Mouse (Mus musculus): Measurements from ENCODE around the gene Mst1. TPM values are rescaled to one million over a fixed set of nuclear protein-coding genes. Genes with fewer than 3 reads are reported as not detected.

The Mst1 gene
- polyA plus RNA-seq, 1 experiment from 2014 or later = 0.37 TPM

- Histone ChIP-seq H3K4me2 (ENCODE audit: low read depth, severe bottlenecking) (no peak overlapping the region), H3K4me1 (ENCODE audit: control insufficient read depth, insufficient read depth, low read length) (no peaks in the 10 kb centered on the region), H3K27me3 (ENCODE audit: control insufficient read depth, insufficient read depth, low read length) (no peaks in the 10 kb centered on the region), H3K9me3 (ENCODE audit: control insufficient read depth, low read length) (no peaks in the 10 kb centered on the region), H3K4me3 (ENCODE audit: low read depth, low read length) (no peak overlapping the region), H3K27ac (replicated peaks; ENCODE audit: low read depth, low read length) (no peak overlapping the region), H3K9ac (ENCODE audit: low read length) (no peak overlapping the region), H3K36me3 (ENCODE audit: control insufficient read depth, insufficient read depth, low read length) (peaks cover 14% of the 10 kb centered on the region)
- peak; percentile 63 for DNase-seq (ENCODE audit: low spot score)
- no peak for ATAC-seq (ENCODE audit: insufficient number of reproducible peaks, low FRiP score, low TSS enrichment, low read depth)
- 50% methylated on average over 5 of the region's 5 CpGs for WGBS
These were observed 14.7 kb upstream of the Mst1 start for GRCm38 (mm10) chr9:108065491-108066011.

GRCm38 (mm10) chr9:108067199-108067598, 13.0 kb upstream of the Mst1 start:
- no peak overlapping the region for H3K27ac ChIP-seq (replicated peaks; ENCODE audit: low read depth, low read length)
- no peaks in the 10 kb centered on the region for H3K9me3 ChIP-seq (ENCODE audit: control insufficient read depth, low read length)
- no peaks in the 10 kb centered on the region for H3K27me3 ChIP-seq (ENCODE audit: control insufficient read depth, insufficient read depth, low read length)
- no peaks in the 10 kb centered on the region for H3K4me1 ChIP-seq (ENCODE audit: control insufficient read depth, insufficient read depth, low read length)
- H3K36me3 ChIP-seq (ENCODE audit: control insufficient read depth, insufficient read depth, low read length) = peaks cover 16% of the 10 kb centered on the region
- no peak overlapping the region for H3K4me2 ChIP-seq (ENCODE audit: low read depth, severe bottlenecking)
- no peak overlapping the region for H3K4me3 ChIP-seq (ENCODE audit: low read depth, low read length)
- no peak for ATAC-seq (ENCODE audit: insufficient number of reproducible peaks, low FRiP score, low TSS enrichment, low read depth)
- no peak overlapping the region for H3K9ac ChIP-seq (ENCODE audit: low read length)
- DNase-seq (ENCODE audit: low spot score) = no peak
- WGBS = 73% methylated on average over 7 of the region's 7 CpGs

GRCm38 (mm10) chr9:108067900-108068299, 12.3 kb upstream of the Mst1 start:
- H3K9me3 ChIP-seq (ENCODE audit: control insufficient read depth, low read length) = no peaks in the 10 kb centered on the region
- ATAC-seq (ENCODE audit: insufficient number of reproducible peaks, low FRiP score, low TSS enrichment, low read depth) = peak; percentile 45; the same call in 1 of the 2 replicates
- H3K4me1 ChIP-seq (ENCODE audit: control insufficient read depth, insufficient read depth, low read length) = no peaks in the 10 kb centered on the region
- H3K9ac ChIP-seq (ENCODE audit: low read length) = no peak overlapping the region
- no peak overlapping the region for H3K4me3 ChIP-seq (ENCODE audit: low read depth, low read length)
- H3K36me3 ChIP-seq (ENCODE audit: control insufficient read depth, insufficient read depth, low read length) = peaks cover 13% of the 10 kb centered on the region
- no peak overlapping the region for H3K27ac ChIP-seq (replicated peaks; ENCODE audit: low read depth, low read length)
- DNase-seq (ENCODE audit: low spot score) = peak; percentile 94
- H3K4me2 ChIP-seq (ENCODE audit: low read depth, severe bottlenecking) = no peak overlapping the region
- 16% methylated on average over 8 of the region's 8 CpGs for WGBS
- no peaks in the 10 kb centered on the region for H3K27me3 ChIP-seq (ENCODE audit: control insufficient read depth, insufficient read depth, low read length)

- WGBS = 95% methylated on average over 9 of the region's 9 CpGs
- Histone ChIP-seq H3K4me3 (ENCODE audit: low read depth, low read length) (no peak overlapping the region), H3K27me3 (ENCODE audit: control insufficient read depth, insufficient read depth, low read length) (no peaks in the 10 kb centered on the region), H3K27ac (replicated peaks; ENCODE audit: low read depth, low read length) (no peak overlapping the region), H3K36me3 (ENCODE audit: control insufficient read depth, insufficient read depth, low read length) (peaks cover 12% of the 10 kb centered on the region), H3K9ac (ENCODE audit: low read length) (no peak overlapping the region), H3K4me2 (ENCODE audit: low read depth, severe bottlenecking) (no peak overlapping the region), H3K9me3 (ENCODE audit: control insufficient read depth, low read length) (no peaks in the 10 kb centered on the region), H3K4me1 (ENCODE audit: control insufficient read depth, insufficient read depth, low read length) (no peaks in the 10 kb centered on the region)
- no peak for DNase-seq (ENCODE audit: low spot score)
- ATAC-seq (ENCODE audit: insufficient number of reproducible peaks, low FRiP score, low TSS enrichment, low read depth) = no peak
These were observed 11.2 kb upstream of the Mst1 start for GRCm38 (mm10) chr9:108069007-108069406.

GRCm38 (mm10) chr9:108069529-108069928, 10.7 kb upstream of the Mst1 start:
- Histone ChIP-seq H3K4me1 (ENCODE audit: control insufficient read depth, insufficient read depth, low read length) (no peaks in the 10 kb centered on the region), H3K36me3 (ENCODE audit: control insufficient read depth, insufficient read depth, low read length) (peaks cover 12% of the 10 kb centered on the region), H3K9me3 (ENCODE audit: control insufficient read depth, low read length) (no peaks in the 10 kb centered on the region), H3K4me3 (ENCODE audit: low read depth, low read length) (no peak overlapping the region), H3K4me2 (ENCODE audit: low read depth, severe bottlenecking) (no peak overlapping the region), H3K27ac (replicated peaks; ENCODE audit: low read depth, low read length) (no peak overlapping the region), H3K27me3 (ENCODE audit: control insufficient read depth, insufficient read depth, low read length) (no peaks in the 10 kb centered on the region), H3K9ac (ENCODE audit: low read length) (no peak overlapping the region)
- DNase-seq (ENCODE audit: low spot score) (no peak), ATAC-seq (ENCODE audit: insufficient number of reproducible peaks, low FRiP score, low TSS enrichment, low read depth) (no peak)
- 93% methylated on average over 7 of the region's 7 CpGs for WGBS

GRCm38 (mm10) chr9:108071801-108072200, 8.4 kb upstream of the Mst1 start:
- no peak overlapping the region for H3K4me2 ChIP-seq (ENCODE audit: low read depth, severe bottlenecking)
- H3K27ac ChIP-seq (replicated peaks; ENCODE audit: low read depth, low read length) = no peak overlapping the region
- H3K9ac ChIP-seq (ENCODE audit: low read length) = no peak overlapping the region
- no peaks in the 10 kb centered on the region for H3K27me3 ChIP-seq (ENCODE audit: control insufficient read depth, insufficient read depth, low read length)
- DNase-seq (ENCODE audit: low spot score) = no peak
- H3K36me3 ChIP-seq (ENCODE audit: control insufficient read depth, insufficient read depth, low read length) = peaks cover 12% of the 10 kb centered on the region
- no peak for ATAC-seq (ENCODE audit: insufficient number of reproducible peaks, low FRiP score, low TSS enrichment, low read depth)
- H3K9me3 ChIP-seq (ENCODE audit: control insufficient read depth, low read length) = no peaks in the 10 kb centered on the region
- no peak overlapping the region for H3K4me3 ChIP-seq (ENCODE audit: low read depth, low read length)
- H3K4me1 ChIP-seq (ENCODE audit: control insufficient read depth, insufficient read depth, low read length) = no peaks in the 10 kb centered on the region
- WGBS = 83% methylated on average over 4 of the region's 4 CpGs

- H3K9me3 ChIP-seq (ENCODE audit: control insufficient read depth, low read length) = no peaks in the 10 kb centered on the region
- WGBS = 58% methylated on average over 9 of the region's 9 CpGs
- H3K4me2 ChIP-seq (ENCODE audit: low read depth, severe bottlenecking) = no peak overlapping the region
- H3K36me3 ChIP-seq (ENCODE audit: control insufficient read depth, insufficient read depth, low read length) = peaks cover 12% of the 10 kb centered on the region
- H3K27ac ChIP-seq (replicated peaks; ENCODE audit: low read depth, low read length) = no peak overlapping the region
- H3K4me3 ChIP-seq (ENCODE audit: low read depth, low read length) = no peak overlapping the region
- no peak overlapping the region for H3K9ac ChIP-seq (ENCODE audit: low read length)
- ATAC-seq (ENCODE audit: insufficient number of reproducible peaks, low FRiP score, low TSS enrichment, low read depth) (no peak), DNase-seq (ENCODE audit: low spot score) (no peak)
- H3K4me1 ChIP-seq (ENCODE audit: control insufficient read depth, insufficient read depth, low read length) = no peaks in the 10 kb centered on the region
- no peaks in the 10 kb centered on the region for H3K27me3 ChIP-seq (ENCODE audit: control insufficient read depth, insufficient read depth, low read length)
These were observed 7.7 kb upstream of the Mst1 start for GRCm38 (mm10) chr9:108072481-108072924.

- DNase-seq (ENCODE audit: low spot score) (no peak), ATAC-seq (ENCODE audit: insufficient number of reproducible peaks, low FRiP score, low TSS enrichment, low read depth) (no peak)
- H3K36me3 ChIP-seq (ENCODE audit: control insufficient read depth, insufficient read depth, low read length) = peaks cover 12% of the 10 kb centered on the region
- H3K9ac ChIP-seq (ENCODE audit: low read length) = no peak overlapping the region
- H3K27ac ChIP-seq (replicated peaks; ENCODE audit: low read depth, low read length) = no peak overlapping the region
- no peaks in the 10 kb centered on the region for H3K9me3 ChIP-seq (ENCODE audit: control insufficient read depth, low read length)
- H3K4me3 ChIP-seq (ENCODE audit: low read depth, low read length) = no peak overlapping the region
- H3K27me3 ChIP-seq (ENCODE audit: control insufficient read depth, insufficient read depth, low read length) = no peaks in the 10 kb centered on the region
- 63% methylated on average over 7 of the region's 7 CpGs for WGBS
- no peak overlapping the region for H3K4me2 ChIP-seq (ENCODE audit: low read depth, severe bottlenecking)
- peaks cover 2% of the 10 kb centered on the region for H3K4me1 ChIP-seq (ENCODE audit: control insufficient read depth, insufficient read depth, low read length)
These were observed 6.9 kb upstream of the Mst1 start for GRCm38 (mm10) chr9:108073141-108073930.

All from limb, embryonic 11.5 days (tissue).